Mouse (Mus musculus): Measurements from ENCODE around the gene Hspb6. TPM values are rescaled to one million over a fixed set of nuclear protein-coding genes. Genes with fewer than 3 reads are reported as not detected.

Gene Hspb6
- polyA plus RNA-seq, 1 experiment from 2014 or later, result 10.9 TPM

GRCm38 (mm10) chr7:30564970-30565571 is 13.1 kb downstream of the Hspb6 start, which contains the start of gene Igflr1:
Gene Igflr1, plus strand, starts transcription at chr7:30565427.
- peaks cover 50% of the 10 kb centered on the region for H3K36me3 ChIP-seq
- peak within 1 kb of the TSS; percentile 59 for H3K4me2 ChIP-seq
- no peak for ATAC-seq (ENCODE audit: insufficient number of reproducible peaks, insufficient read depth, low FRiP score, low TSS enrichment, low read depth)
- 94% methylated on average over 12 of the region's 12 CpGs for WGBS
- peak within 1 kb of the TSS; percentile 75 for H3K4me3 ChIP-seq (replicated peaks)
- no peaks in the 10 kb centered on the region for H3K9me3 ChIP-seq
- peaks cover 15% of the 10 kb centered on the region for H3K4me1 ChIP-seq (replicated peaks)
- H3K27ac ChIP-seq, result no peak within 1 kb of the TSS
- no peaks in the 10 kb centered on the region for H3K27me3 ChIP-seq
- peak within 1 kb of the TSS; percentile 77; the same call in 1 of the 2 replicates for H3K9ac ChIP-seq (replicated peaks)

- Histone ChIP-seq H3K9ac (replicated peaks) (no peak overlapping the region), H3K4me1 (replicated peaks) (peaks cover 15% of the 10 kb centered on the region), H3K27ac (no peak overlapping the region), H3K27me3 (no peaks in the 10 kb centered on the region), H3K36me3 (peaks cover 60% of the 10 kb centered on the region), H3K4me3 (replicated peaks) (no peak overlapping the region), H3K9me3 (no peaks in the 10 kb centered on the region), H3K4me2 (no peak overlapping the region)
- no peak for ATAC-seq (ENCODE audit: insufficient number of reproducible peaks, insufficient read depth, low FRiP score, low TSS enrichment, low read depth)
- 89% methylated on average over 9 of the region's 9 CpGs for WGBS
Measured at GRCm38 (mm10) chr7:30566033-30566432, 14.1 kb downstream of the Hspb6 start.

GRCm38 (mm10) chr7:30567555-30567954 is 15.6 kb downstream of the Hspb6 start:
- ATAC-seq (ENCODE audit: insufficient number of reproducible peaks, insufficient read depth, low FRiP score, low TSS enrichment, low read depth), result no peak
- H3K27ac ChIP-seq, result no peak overlapping the region
- H3K4me3 ChIP-seq (replicated peaks), result no peak overlapping the region
- H3K36me3 ChIP-seq, result peaks cover 75% of the 10 kb centered on the region
- H3K4me1 ChIP-seq (replicated peaks), result peaks cover 7% of the 10 kb centered on the region
- H3K27me3 ChIP-seq, result no peaks in the 10 kb centered on the region
- H3K4me2 ChIP-seq, result no peak overlapping the region
- WGBS, result 88% methylated on average over 11 of the region's 11 CpGs
- no peaks in the 10 kb centered on the region for H3K9me3 ChIP-seq
- H3K9ac ChIP-seq (replicated peaks), result no peak overlapping the region

- H3K9me3 ChIP-seq, result no peaks in the 10 kb centered on the region
- no peaks in the 10 kb centered on the region for H3K27me3 ChIP-seq
- H3K36me3 ChIP-seq, result peaks cover 97% of the 10 kb centered on the region
- no peak overlapping the region for H3K4me2 ChIP-seq
- H3K4me1 ChIP-seq (replicated peaks), result no peaks in the 10 kb centered on the region
- no peak overlapping the region for H3K9ac ChIP-seq (replicated peaks)
- no peak for ATAC-seq (ENCODE audit: insufficient number of reproducible peaks, insufficient read depth, low FRiP score, low TSS enrichment, low read depth)
- no peak overlapping the region for H3K27ac ChIP-seq
- 92% methylated on average over 5 of the region's 5 CpGs for WGBS
- no peak overlapping the region for H3K4me3 ChIP-seq (replicated peaks)
Measured at GRCm38 (mm10) chr7:30572389-30572788, 20.4 kb downstream of the Hspb6 start.

GRCm38 (mm10) chr7:30572969-30573368 is 21.0 kb downstream of the Hspb6 start:
- Histone ChIP-seq H3K36me3 (peaks cover 100% of the 10 kb centered on the region), H3K9me3 (no peaks in the 10 kb centered on the region), H3K4me3 (replicated peaks) (no peak overlapping the region), H3K27me3 (no peaks in the 10 kb centered on the region), H3K4me1 (replicated peaks) (no peaks in the 10 kb centered on the region), H3K9ac (replicated peaks) (no peak overlapping the region), H3K4me2 (no peak overlapping the region), H3K27ac (no peak overlapping the region)
- ATAC-seq (ENCODE audit: insufficient number of reproducible peaks, insufficient read depth, low FRiP score, low TSS enrichment, low read depth), result no peak
- WGBS, result 78% methylated on average over 2 of the region's 2 CpGs

GRCm38 (mm10) chr7:30579950-30580349 is 28.0 kb downstream of the Hspb6 start:
- Histone ChIP-seq H3K9ac (replicated peaks) (no peak overlapping the region), H3K36me3 (peaks cover 100% of the 10 kb centered on the region), H3K4me1 (replicated peaks) (no peaks in the 10 kb centered on the region), H3K27ac (no peak overlapping the region), H3K4me3 (replicated peaks) (no peak overlapping the region), H3K9me3 (no peaks in the 10 kb centered on the region), H3K4me2 (no peak overlapping the region), H3K27me3 (no peaks in the 10 kb centered on the region)
- WGBS, result 91% methylated on average over 8 of the region's 8 CpGs
- ATAC-seq (ENCODE audit: insufficient number of reproducible peaks, insufficient read depth, low FRiP score, low TSS enrichment, low read depth), result no peak

GRCm38 (mm10) chr7:30581547-30581946 is 29.6 kb downstream of the Hspb6 start:
- Histone ChIP-seq H3K36me3 (peaks cover 100% of the 10 kb centered on the region), H3K27me3 (no peaks in the 10 kb centered on the region), H3K27ac (no peak overlapping the region), H3K4me2 (no peak overlapping the region), H3K9ac (replicated peaks) (no peak overlapping the region), H3K4me3 (replicated peaks) (no peak overlapping the region), H3K4me1 (replicated peaks) (peaks cover 2% of the 10 kb centered on the region; the same call in 1 of the 2 replicates), H3K9me3 (no peaks in the 10 kb centered on the region)
- WGBS, result 98% methylated on average over 16 of the region's 16 CpGs
- ATAC-seq (ENCODE audit: insufficient number of reproducible peaks, insufficient read depth, low FRiP score, low TSS enrichment, low read depth), result no peak

- Histone ChIP-seq H3K4me3 (replicated peaks) (no peak overlapping the region), H3K27ac (no peak overlapping the region), H3K36me3 (peaks cover 75% of the 10 kb centered on the region), H3K27me3 (no peaks in the 10 kb centered on the region), H3K4me2 (no peak overlapping the region), H3K9ac (replicated peaks) (no peak overlapping the region), H3K9me3 (no peaks in the 10 kb centered on the region), H3K4me1 (replicated peaks) (peaks cover 14% of the 10 kb centered on the region)
- WGBS, result 94% methylated on average over 10 of the region's 10 CpGs
- no peak for ATAC-seq (ENCODE audit: insufficient number of reproducible peaks, insufficient read depth, low FRiP score, low TSS enrichment, low read depth)
Measured at GRCm38 (mm10) chr7:30584339-30584738, 32.4 kb downstream of the Hspb6 start.

- H3K4me1 ChIP-seq (replicated peaks), result peaks cover 20% of the 10 kb centered on the region
- no peaks in the 10 kb centered on the region for H3K27me3 ChIP-seq
- H3K36me3 ChIP-seq, result peaks cover 67% of the 10 kb centered on the region
- H3K4me3 ChIP-seq (replicated peaks), result no peak overlapping the region
- H3K9me3 ChIP-seq, result no peaks in the 10 kb centered on the region
- no peak for ATAC-seq (ENCODE audit: insufficient number of reproducible peaks, insufficient read depth, low FRiP score, low TSS enrichment, low read depth)
- no peak overlapping the region for H3K4me2 ChIP-seq
- H3K9ac ChIP-seq (replicated peaks), result no peak overlapping the region
- WGBS, result over 99% methylated on average over 7 of the region's 7 CpGs
- H3K27ac ChIP-seq, result no peak overlapping the region
Measured at GRCm38 (mm10) chr7:30585170-30585569, 33.2 kb downstream of the Hspb6 start.

- H3K36me3 ChIP-seq, result peaks cover 53% of the 10 kb centered on the region
Measured at GRCm38 (mm10) chr7:30586455-30587020, 34.6 kb downstream of the Hspb6 start.

GRCm38 (mm10) chr7:30587842-30588667 is 36.1 kb downstream of the Hspb6 start:
- H3K27ac ChIP-seq, result peak overlapping the region; percentile 92
- ATAC-seq (ENCODE audit: insufficient number of reproducible peaks, insufficient read depth, low FRiP score, low TSS enrichment, low read depth), result peak; percentile 20
- peaks cover 38% of the 10 kb centered on the region for H3K36me3 ChIP-seq
- no peaks in the 10 kb centered on the region for H3K9me3 ChIP-seq
- H3K9ac ChIP-seq (replicated peaks), result peak overlapping the region; percentile 98
- WGBS, result under 1% methylated on average over 56 of the region's 67 CpGs
- H3K4me1 ChIP-seq (replicated peaks), result peaks cover 20% of the 10 kb centered on the region
- peak overlapping the region; percentile 94 for H3K4me2 ChIP-seq
- no peaks in the 10 kb centered on the region for H3K27me3 ChIP-seq
- H3K4me3 ChIP-seq (replicated peaks), result peak overlapping the region; percentile 99

More at GRCm38 (mm10) chr7:30586455-30587020, 34.6 kb downstream of the Hspb6 start:
- Histone ChIP-seq H3K27me3 (no peaks in the 10 kb centered on the region), H3K4me1 (replicated peaks) (peaks cover 20% of the 10 kb centered on the region), H3K9me3 (no peaks in the 10 kb centered on the region), H3K4me3 (replicated peaks) (no peak overlapping the region), H3K27ac (no peak overlapping the region), H3K4me2 (peak overlapping the region; percentile 94), H3K9ac (replicated peaks) (peak overlapping the region; percentile 98; the same call in 1 of the 2 replicates)
- no peak for ATAC-seq (ENCODE audit: insufficient number of reproducible peaks, insufficient read depth, low FRiP score, low TSS enrichment, low read depth)
- WGBS, result 90% methylated on average over 28 of the region's 28 CpGs

Data from limb, embryonic 12.5 days (tissue).